In genomic region chr9:29654885-29655284, GRCm38 (mm10) we compare ENCODE assay signal across 9 mouse cellular contexts.
DNase-seq lines count a peak whose midpoint lies in the region; ATAC-seq and TF ChIP-seq lines count a peak whose summit lies in the region.
"Had no signal": no experiment of that assay in that cellular context is flagged by ENCODE, and none has a peak within 500 bp of the region (broad histone marks: within the 10 kb centered on the region; RNA-seq: fewer than 3 reads in every experiment).

No protein-coding gene starts in this region.

- TF ChIP-seq POLR2A in kidney, adult 2 months (IDR thresholded peaks at IDR 0.05; ENCODE audit: low read depth, low read length): no peak

- H3K4me2 ChIP-seq in kidney, embryonic 15.5 days: no peak overlapping the region
- H3K4me2 ChIP-seq: limb, embryonic 13.5 days; stomach, embryonic 15.5 days had no signal

- no peaks in the 10 kb centered on the region for H3K27me3 ChIP-seq in kidney, adult 2 months (replicated peaks; ENCODE audit: control insufficient read depth, insufficient read depth, low read length)
- H3K27me3 ChIP-seq in kidney, embryonic 15.5 days: 0 out of 2 replicates have a peak, but pooled peaks cover 2% of the 10 kb centered on the region
- H3K27me3 ChIP-seq: stomach, embryonic 15.5 days had no signal

- H3K9ac ChIP-seq in kidney, embryonic 15.5 days: no peak overlapping the region
- H3K9ac ChIP-seq in ES-E14 (ENCODE audit: insufficient read depth, low read depth, low read length, poor library complexity, severe bottlenecking): no peak overlapping the region
- H3K9ac ChIP-seq: limb, embryonic 13.5 days; stomach, embryonic 15.5 days had no signal

- no peak overlapping the region for H3K4me3 ChIP-seq in kidney, adult 2 months (ENCODE audit: insufficient read depth, low read depth, low read length)
- H3K4me3 ChIP-seq in kidney, embryonic 15.5 days (replicated peaks): no peak overlapping the region
- H3K4me3 ChIP-seq in ES-E14 (ENCODE audit: insufficient read depth in 1 of 2, low read depth in 1 of 2, low read length in 2 of 2, poor library complexity in 1 of 2, severe bottlenecking in 1 of 2): no peak overlapping the region
- H3K4me3 ChIP-seq: limb, embryonic 13.5 days; stomach, embryonic 15.5 days had no signal

- no peak overlapping the region for H3K27ac ChIP-seq in kidney, adult 2 months (ENCODE audit: insufficient read depth, low read depth, low read length)
- no peak overlapping the region for H3K27ac ChIP-seq in kidney, embryonic 15.5 days
- H3K27ac ChIP-seq in ES-E14 (ENCODE audit: insufficient read depth, low read depth, low read length, poor library complexity, severe bottlenecking): no peak overlapping the region
- H3K27ac ChIP-seq: limb, embryonic 13.5 days; stomach, embryonic 15.5 days had no signal

- TF ChIP-seq CTCF in kidney, adult 2 months (conservative IDR thresholded peaks at IDR 0.05; ENCODE audit: insufficient read depth, insufficient read length, low read depth, low read length): peak; percentile 73

- no peaks in the 10 kb centered on the region for H3K9me3 ChIP-seq in kidney, embryonic 15.5 days (replicated peaks)
- no peaks in the 10 kb centered on the region for H3K9me3 ChIP-seq in ES-E14 (ENCODE audit: control insufficient read depth, insufficient read depth, low read depth, low read length)
- H3K9me3 ChIP-seq: limb, embryonic 13.5 days; stomach, embryonic 15.5 days had no signal

- DNase-seq in kidney, adult 2 months: peak; percentile 17
- peak; percentile 47 for DNase-seq in ES-E14 (ENCODE audit: low read depth, low spot score)
- DNase-seq in adrenal gland, postnatal 14 days: peak; percentile 72
- peak; percentile 49 for DNase-seq in forelimb bud, embryonic 11.5 days (ENCODE audit: low read depth, low spot score)
- DNase-seq in thymus, postnatal 4 days: peak; percentile 47

- 16% methylated on average over 6 of the region's 6 CpGs for WGBS in kidney, adult 2 months
- 16% methylated on average over 6 of the region's 6 CpGs for WGBS in kidney, embryonic 15.5 days

- in situ Hi-C loops in ES-E14 (cut with MboI; ENCODE audit: low sequenced_read_pairs in 2 of 2, unreplicated experiment in 2 of 2): loop anchor here (25.0 kb wide), 2 partner anchors 632 to 757 kb away; no protein-coding TSS in a partner anchor

- no peaks in the 10 kb centered on the region for H3K4me1 ChIP-seq in kidney, adult 2 months (ENCODE audit: control insufficient read depth, insufficient read depth, low read length)
- H3K4me1 ChIP-seq in kidney, embryonic 15.5 days: 0 out of 2 replicates have a peak, but pooled peaks cover 3% of the 10 kb centered on the region
- peaks cover 2 to 28% of the 10 kb centered on the region in 2 experiments; a peak in 3 of 4 replicates for H3K4me1 ChIP-seq in ES-E14 (ENCODE audit: control insufficient read depth in 2 of 2, insufficient read depth in 2 of 2, low read length in 2 of 2, poor library complexity in 1 of 2)
- H3K4me1 ChIP-seq: stomach, embryonic 15.5 days had no signal

- no peak for ATAC-seq in kidney, embryonic 15.5 days (replicated peaks; ENCODE audit: low FRiP score)
- ATAC-seq in megakaryocyte progenitor cell, adult 5-6 weeks (replicated peaks; ENCODE audit: poor library complexity): peak; percentile 64; the same call in 1 of the 2 replicates

- H3K36me3 ChIP-seq in kidney, adult 2 months (ENCODE audit: control insufficient read depth, insufficient read depth, low read length): no peaks in the 10 kb centered on the region
- no peaks in the 10 kb centered on the region for H3K36me3 ChIP-seq in kidney, embryonic 15.5 days
- no peaks in the 10 kb centered on the region for H3K36me3 ChIP-seq in ES-E14 (ENCODE audit: control insufficient read depth, insufficient read depth, low read length, poor library complexity, severe bottlenecking)
- H3K36me3 ChIP-seq: limb, embryonic 13.5 days; stomach, embryonic 15.5 days had no signal

TF ChIP-seq in ES-E14, 5 proteins besides CTCF, POLR2A, EP300 and RAD21:
- TF ChIP-seq HCFC1 (IDR thresholded peaks at IDR 0.05; ENCODE audit: borderline replicate concordance, insufficient read depth, low read length): no peak
- 0 out of 2 replicates have a peak, but pooled peaks have one; percentile 19 for TF ChIP-seq ZC3H11A (IDR thresholded peaks at IDR 0.05; ENCODE audit: borderline replicate concordance, low read depth, low read length)

Comparison
In these comparisons a context has a peak if more than half of its experiments do, and no peak if none do; other contexts are left out.
1. DNase-seq: peak in every context shown above with its lines; median percentile 72 in adrenal gland, postnatal 14 days; 49 in forelimb bud, embryonic 11.5 days; 47 in ES-E14; 47 in thymus, postnatal 4 days; 17 in kidney, adult 2 months.